Mouse (Mus musculus): ENCODE data around the gene Atp8a1. TPM values are rescaled to one million over a fixed set of nuclear protein-coding genes. Genes with fewer than 3 reads are reported as not detected.

Gene Atp8a1
- polyA plus RNA-seq, 1 experiment = not detected

DNA sequence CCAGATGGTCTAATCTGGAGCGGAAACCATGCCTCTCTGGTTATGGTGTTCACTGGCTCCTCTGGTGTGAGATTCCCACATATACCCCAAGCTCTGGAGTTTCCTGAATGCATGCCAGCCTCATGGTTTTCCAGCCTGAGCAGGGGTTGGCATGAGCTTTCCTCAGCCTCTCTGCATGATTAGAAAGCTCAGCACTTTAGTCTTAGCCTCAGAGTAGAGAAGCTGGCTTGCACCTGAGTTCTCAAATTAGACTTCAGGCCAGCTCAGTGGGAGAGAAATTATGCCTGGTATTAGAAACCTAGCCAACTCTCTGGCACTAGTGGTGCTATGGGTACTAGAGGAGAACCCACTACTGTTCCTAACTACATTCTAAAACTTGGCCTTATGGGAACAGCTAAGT is 111.5 kb downstream of the Atp8a1 start:
- H3K79me2 ChIP-seq (ENCODE audit: control insufficient read depth, insufficient read depth) = no peaks in the 10 kb centered on the region
- H3K27me3 ChIP-seq (ENCODE audit: control insufficient read depth, insufficient read depth, insufficient read length) = no peaks in the 10 kb centered on the region
- H3ac ChIP-seq (ENCODE audit: control insufficient read depth, insufficient read length, low read depth) = no peak overlapping the region
- no peaks in the 10 kb centered on the region for H3K36me3 ChIP-seq (ENCODE audit: control insufficient read depth, insufficient read depth)
- TF ChIP-seq MYOD1 (IDR thresholded peaks at IDR 0.05; ENCODE audit: control insufficient read depth, insufficient read length, low read depth) (no peak), MYOG (IDR thresholded peaks at IDR 0.05; ENCODE audit: control insufficient read depth, extremely low read depth, insufficient read length) (no peak), CEBPB (IDR thresholded peaks at IDR 0.05; ENCODE audit: low read depth) (no peak), FOSL1 (IDR thresholded peaks at IDR 0.05; ENCODE audit: insufficient read depth, low read length, poor library complexity, severe bottlenecking) (no peak), CTCF (IDR thresholded peaks at IDR 0.05; ENCODE audit: control insufficient read depth, insufficient read depth, insufficient read length) (no peak), MAX (IDR thresholded peaks at IDR 0.05) (no peak), USF1 (IDR thresholded peaks at IDR 0.05; ENCODE audit: low read depth) (no peak)
- no peaks in the 10 kb centered on the region for H3K79me3 ChIP-seq (ENCODE audit: low read depth)
- H3K4me3 ChIP-seq (ENCODE audit: insufficient read depth, poor library complexity, severe bottlenecking) = no peak overlapping the region

DNA sequence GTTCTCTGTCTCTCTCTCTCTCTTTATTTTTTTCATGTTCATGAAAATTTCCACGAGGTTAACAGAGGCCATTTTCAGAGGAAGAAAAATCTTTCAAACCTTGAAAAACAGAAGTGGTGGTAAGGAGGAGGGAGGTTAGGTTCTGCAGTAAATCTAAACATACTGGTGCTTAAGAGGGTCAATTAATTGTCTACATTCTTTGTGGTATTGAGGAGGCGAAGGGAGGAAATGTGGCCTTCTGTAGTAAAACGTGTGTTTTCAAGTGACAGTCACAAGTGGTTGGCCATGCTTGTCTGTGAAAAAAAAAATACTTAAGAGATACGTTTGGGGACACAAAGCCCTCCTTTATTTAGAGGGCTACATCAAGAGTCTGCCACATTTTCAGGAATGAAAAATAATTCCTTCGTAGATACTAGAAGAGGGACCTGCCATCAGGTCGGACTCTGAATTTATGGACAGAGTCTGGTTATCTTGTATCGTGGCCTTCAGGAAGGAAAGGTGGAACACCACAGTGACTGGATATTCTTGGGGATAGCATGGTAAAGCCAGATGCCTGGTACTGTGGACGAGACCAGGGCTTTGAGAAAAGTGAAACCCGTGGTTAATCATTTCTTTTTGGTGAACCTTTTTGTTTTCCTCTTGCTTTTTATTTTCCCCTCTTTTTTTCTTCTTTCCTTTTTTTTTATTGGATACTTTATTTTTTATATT is 113.5 kb downstream of the Atp8a1 start:
- no peak overlapping the region for H3K4me3 ChIP-seq (ENCODE audit: insufficient read depth, poor library complexity, severe bottlenecking)
- H3K79me2 ChIP-seq (ENCODE audit: control insufficient read depth, insufficient read depth) = no peaks in the 10 kb centered on the region
- no peaks in the 10 kb centered on the region for H3K36me3 ChIP-seq (ENCODE audit: control insufficient read depth, insufficient read depth)
- H3ac ChIP-seq (ENCODE audit: control insufficient read depth, insufficient read length, low read depth) = no peak overlapping the region
- TF ChIP-seq MYOG (IDR thresholded peaks at IDR 0.05; ENCODE audit: control insufficient read depth, extremely low read depth, insufficient read length) (no peak), USF1 (IDR thresholded peaks at IDR 0.05; ENCODE audit: low read depth) (no peak), MAX (IDR thresholded peaks at IDR 0.05) (no peak), CTCF (IDR thresholded peaks at IDR 0.05; ENCODE audit: control insufficient read depth, insufficient read depth, insufficient read length) (no peak), CEBPB (IDR thresholded peaks at IDR 0.05; ENCODE audit: low read depth) (no peak), MYOD1 (IDR thresholded peaks at IDR 0.05; ENCODE audit: control insufficient read depth, insufficient read length, low read depth) (no peak), FOSL1 (IDR thresholded peaks at IDR 0.05; ENCODE audit: insufficient read depth, low read length, poor library complexity, severe bottlenecking) (no peak)
- H3K79me3 ChIP-seq (ENCODE audit: low read depth) = no peaks in the 10 kb centered on the region
- no peaks in the 10 kb centered on the region for H3K27me3 ChIP-seq (ENCODE audit: control insufficient read depth, insufficient read depth, insufficient read length)

GRCm38 (mm10) chr5:67733150-67733549 is 114.1 kb downstream of the Atp8a1 start:
- Histone ChIP-seq H3K79me3 (ENCODE audit: low read depth) (no peaks in the 10 kb centered on the region), H3ac (ENCODE audit: control insufficient read depth, insufficient read length, low read depth) (no peak overlapping the region), H3K36me3 (ENCODE audit: control insufficient read depth, insufficient read depth) (no peaks in the 10 kb centered on the region), H3K79me2 (ENCODE audit: control insufficient read depth, insufficient read depth) (no peaks in the 10 kb centered on the region), H3K4me3 (ENCODE audit: insufficient read depth, poor library complexity, severe bottlenecking) (no peak overlapping the region), H3K27me3 (ENCODE audit: control insufficient read depth, insufficient read depth, insufficient read length) (no peaks in the 10 kb centered on the region)
- TF ChIP-seq FOSL1 (IDR thresholded peaks at IDR 0.05; ENCODE audit: insufficient read depth, low read length, poor library complexity, severe bottlenecking) (no peak), MYOD1 (IDR thresholded peaks at IDR 0.05; ENCODE audit: control insufficient read depth, insufficient read length, low read depth) (no peak), MAX (IDR thresholded peaks at IDR 0.05) (no peak), MYOG (IDR thresholded peaks at IDR 0.05; ENCODE audit: control insufficient read depth, extremely low read depth, insufficient read length) (no peak), CEBPB (IDR thresholded peaks at IDR 0.05; ENCODE audit: low read depth) (no peak), CTCF (IDR thresholded peaks at IDR 0.05; ENCODE audit: control insufficient read depth, insufficient read depth, insufficient read length) (no peak), USF1 (IDR thresholded peaks at IDR 0.05; ENCODE audit: low read depth) (no peak)

- H3K79me2 ChIP-seq (ENCODE audit: control insufficient read depth, insufficient read depth) = no peaks in the 10 kb centered on the region
- no peaks in the 10 kb centered on the region for H3K36me3 ChIP-seq (ENCODE audit: control insufficient read depth, insufficient read depth)
- H3K27me3 ChIP-seq (ENCODE audit: control insufficient read depth, insufficient read depth, insufficient read length) = no peaks in the 10 kb centered on the region
- no peak overlapping the region for H3ac ChIP-seq (ENCODE audit: control insufficient read depth, insufficient read length, low read depth)
- TF ChIP-seq CEBPB (IDR thresholded peaks at IDR 0.05; ENCODE audit: low read depth) = no peak
- TF ChIP-seq MYOG (IDR thresholded peaks at IDR 0.05; ENCODE audit: control insufficient read depth, extremely low read depth, insufficient read length) = no peak
- no peak for TF ChIP-seq FOSL1 (IDR thresholded peaks at IDR 0.05; ENCODE audit: insufficient read depth, low read length, poor library complexity, severe bottlenecking)
- TF ChIP-seq CTCF (IDR thresholded peaks at IDR 0.05; ENCODE audit: control insufficient read depth, insufficient read depth, insufficient read length) = no peak
- H3K4me3 ChIP-seq (ENCODE audit: insufficient read depth, poor library complexity, severe bottlenecking) = no peak overlapping the region
- no peaks in the 10 kb centered on the region for H3K79me3 ChIP-seq (ENCODE audit: low read depth)
Observed at GRCm38 (mm10) chr5:67727755-67728154, 119.5 kb downstream of the Atp8a1 start.

DNA sequence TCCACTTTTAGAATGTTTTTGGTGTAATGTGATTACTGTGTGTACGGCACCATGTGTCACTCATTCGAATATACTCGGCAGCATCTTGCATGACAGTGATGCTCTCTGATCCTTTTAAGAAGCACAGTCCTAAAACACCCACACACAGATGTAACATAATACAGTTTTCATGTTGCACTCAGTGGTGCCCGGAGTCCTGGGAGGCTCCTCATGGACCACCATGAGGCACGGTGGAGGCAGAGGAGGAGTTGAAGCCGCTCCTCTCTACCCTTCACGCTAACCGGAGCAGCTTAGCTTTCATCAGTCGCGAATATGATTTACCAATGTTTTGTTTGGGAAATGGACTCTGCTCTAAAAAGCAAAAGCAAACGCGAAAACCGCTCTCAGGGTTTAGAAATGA is 120.4 kb downstream of the Atp8a1 start:
- H3K79me2 ChIP-seq (ENCODE audit: control insufficient read depth, insufficient read depth) = no peaks in the 10 kb centered on the region

GRCm38 (mm10) chr5:67701641-67702040 is 145.6 kb downstream of the Atp8a1 start:
- Histone ChIP-seq H3K27me3 (ENCODE audit: control insufficient read depth, insufficient read depth, insufficient read length) (no peaks in the 10 kb centered on the region), H3K4me3 (ENCODE audit: insufficient read depth, poor library complexity, severe bottlenecking) (no peak overlapping the region), H3ac (ENCODE audit: control insufficient read depth, insufficient read length, low read depth) (no peak overlapping the region), H3K79me2 (ENCODE audit: control insufficient read depth, insufficient read depth) (no peaks in the 10 kb centered on the region), H3K79me3 (ENCODE audit: low read depth) (no peaks in the 10 kb centered on the region), H3K36me3 (ENCODE audit: control insufficient read depth, insufficient read depth) (no peaks in the 10 kb centered on the region)
- TF ChIP-seq CTCF (IDR thresholded peaks at IDR 0.05; ENCODE audit: control insufficient read depth, insufficient read depth, insufficient read length) (no peak), MAX (IDR thresholded peaks at IDR 0.05) (no peak), FOSL1 (IDR thresholded peaks at IDR 0.05; ENCODE audit: insufficient read depth, low read length, poor library complexity, severe bottlenecking) (no peak), CEBPB (IDR thresholded peaks at IDR 0.05; ENCODE audit: low read depth) (no peak), USF1 (IDR thresholded peaks at IDR 0.05; ENCODE audit: low read depth) (no peak), MYOD1 (IDR thresholded peaks at IDR 0.05; ENCODE audit: control insufficient read depth, insufficient read length, low read depth) (no peak), MYOG (IDR thresholded peaks at IDR 0.05; ENCODE audit: control insufficient read depth, extremely low read depth, insufficient read length) (no peak)

More for the DNA sequence above, 120.4 kb downstream of the Atp8a1 start:
- no peak overlapping the region for H3ac ChIP-seq (ENCODE audit: control insufficient read depth, insufficient read length, low read depth)
- H3K27me3 ChIP-seq (ENCODE audit: control insufficient read depth, insufficient read depth, insufficient read length) = no peaks in the 10 kb centered on the region
- TF ChIP-seq MYOG (IDR thresholded peaks at IDR 0.05; ENCODE audit: control insufficient read depth, extremely low read depth, insufficient read length) (no peak), MAX (IDR thresholded peaks at IDR 0.05) (no peak), CTCF (IDR thresholded peaks at IDR 0.05; ENCODE audit: control insufficient read depth, insufficient read depth, insufficient read length) (no peak), CEBPB (IDR thresholded peaks at IDR 0.05; ENCODE audit: low read depth) (no peak), USF1 (IDR thresholded peaks at IDR 0.05; ENCODE audit: low read depth) (no peak)
- no peaks in the 10 kb centered on the region for H3K79me3 ChIP-seq (ENCODE audit: low read depth)
- H3K4me3 ChIP-seq (ENCODE audit: insufficient read depth, poor library complexity, severe bottlenecking) = no peak overlapping the region
- H3K36me3 ChIP-seq (ENCODE audit: control insufficient read depth, insufficient read depth) = no peaks in the 10 kb centered on the region

All from C2C12 (cell line).